Mouse (Mus musculus): ENCODE data around the gene St7. TPM values are rescaled to one million over a fixed set of nuclear protein-coding genes. Genes with fewer than 3 reads are reported as not detected.

The St7 gene
- polyA plus RNA-seq, 2 experiments, result 29.7 to 33.0 TPM

- H3K4me1 ChIP-seq (ENCODE audit: control insufficient read depth, insufficient read depth, low read length), result no peaks in the 10 kb centered on the region
- ATAC-seq (ENCODE audit: low FRiP score, low read depth) (no peak), DNase-seq (ENCODE audit: low spot score) (no peak)
- H3K9ac ChIP-seq (ENCODE audit: low read depth, low read length, severe bottlenecking), result no peak overlapping the region
- no peak for TF ChIP-seq POLR2A (IDR thresholded peaks at IDR 0.05; ENCODE audit: borderline replicate concordance, extremely low read depth, insufficient read depth, insufficient read length)
- no peaks in the 10 kb centered on the region for H3K27me3 ChIP-seq (ENCODE audit: control insufficient read depth, insufficient read depth, low read length)
- WGBS, result 71% methylated on average over 2 of the region's 2 CpGs
- no peak overlapping the region for H3K27ac ChIP-seq (replicated peaks; ENCODE audit: low read depth, low read length)
- H3K36me3 ChIP-seq (ENCODE audit: control insufficient read depth, insufficient read depth, low read length), result no peaks in the 10 kb centered on the region
- no peak overlapping the region for H3K4me3 ChIP-seq (replicated peaks; ENCODE audit: low read length)
- H3K4me2 ChIP-seq (replicated peaks; ENCODE audit: low read depth, low read length, severe bottlenecking), result no peak overlapping the region
- no peaks in the 10 kb centered on the region for H3K9me3 ChIP-seq (ENCODE audit: control insufficient read depth, low read length)
Measured at GRCm38 (mm10) chr6:17677008-17677407, 15.7 kb upstream of the St7 start.

GRCm38 (mm10) chr6:17680266-17680925 lies 12.3 kb upstream of the St7 start:
- TF ChIP-seq POLR2A (IDR thresholded peaks at IDR 0.05; ENCODE audit: borderline replicate concordance, extremely low read depth, insufficient read depth, insufficient read length), result no peak
- no peak overlapping the region for H3K27ac ChIP-seq (replicated peaks; ENCODE audit: low read depth, low read length)

GRCm38 (mm10) chr6:17681810-17682209 lies 10.9 kb upstream of the St7 start:
- Histone ChIP-seq H3K9me3 (ENCODE audit: control insufficient read depth, low read length) (no peaks in the 10 kb centered on the region), H3K4me1 (ENCODE audit: control insufficient read depth, insufficient read depth, low read length) (no peaks in the 10 kb centered on the region), H3K27ac (replicated peaks; ENCODE audit: low read depth, low read length) (no peak overlapping the region), H3K4me3 (replicated peaks; ENCODE audit: low read length) (no peak overlapping the region), H3K27me3 (ENCODE audit: control insufficient read depth, insufficient read depth, low read length) (no peaks in the 10 kb centered on the region), H3K36me3 (ENCODE audit: control insufficient read depth, insufficient read depth, low read length) (no peaks in the 10 kb centered on the region), H3K9ac (ENCODE audit: low read depth, low read length, severe bottlenecking) (no peak overlapping the region), H3K4me2 (replicated peaks; ENCODE audit: low read depth, low read length, severe bottlenecking) (no peak overlapping the region)
- DNase-seq (ENCODE audit: low spot score) (no peak), ATAC-seq (ENCODE audit: low FRiP score, low read depth) (no peak)
- no peak for TF ChIP-seq POLR2A (IDR thresholded peaks at IDR 0.05; ENCODE audit: borderline replicate concordance, extremely low read depth, insufficient read depth, insufficient read length)
- 98% methylated on average over 8 of the region's 8 CpGs for WGBS

More at GRCm38 (mm10) chr6:17680266-17680925, 12.3 kb upstream of the St7 start:
- no peak overlapping the region for H3K4me2 ChIP-seq (replicated peaks; ENCODE audit: low read depth, low read length, severe bottlenecking)
- no peak overlapping the region for H3K9ac ChIP-seq (ENCODE audit: low read depth, low read length, severe bottlenecking)
- ATAC-seq (ENCODE audit: low FRiP score, low read depth) (no peak), DNase-seq (ENCODE audit: low spot score) (no peak)
- no peaks in the 10 kb centered on the region for H3K4me1 ChIP-seq (ENCODE audit: control insufficient read depth, insufficient read depth, low read length)
- no peaks in the 10 kb centered on the region for H3K36me3 ChIP-seq (ENCODE audit: control insufficient read depth, insufficient read depth, low read length)
- H3K9me3 ChIP-seq (ENCODE audit: control insufficient read depth, low read length), result no peaks in the 10 kb centered on the region
- H3K4me3 ChIP-seq (replicated peaks; ENCODE audit: low read length), result no peak overlapping the region
- no peaks in the 10 kb centered on the region for H3K27me3 ChIP-seq (ENCODE audit: control insufficient read depth, insufficient read depth, low read length)
- WGBS, result 78% methylated on average over 6 of the region's 6 CpGs

- H3K4me1 ChIP-seq (ENCODE audit: control insufficient read depth, insufficient read depth, low read length), result no peaks in the 10 kb centered on the region
- TF ChIP-seq POLR2A (IDR thresholded peaks at IDR 0.05; ENCODE audit: borderline replicate concordance, extremely low read depth, insufficient read depth, insufficient read length), result no peak
- H3K27me3 ChIP-seq (ENCODE audit: control insufficient read depth, insufficient read depth, low read length), result no peaks in the 10 kb centered on the region
- H3K4me3 ChIP-seq (replicated peaks; ENCODE audit: low read length), result no peak overlapping the region
- H3K27ac ChIP-seq (replicated peaks; ENCODE audit: low read depth, low read length), result no peak overlapping the region
- ATAC-seq (ENCODE audit: low FRiP score, low read depth), result no peak
- H3K4me2 ChIP-seq (replicated peaks; ENCODE audit: low read depth, low read length, severe bottlenecking), result no peak overlapping the region
- 83% methylated on average over 5 of the region's 5 CpGs for WGBS
- no peak overlapping the region for H3K9ac ChIP-seq (ENCODE audit: low read depth, low read length, severe bottlenecking)
- no peaks in the 10 kb centered on the region for H3K36me3 ChIP-seq (ENCODE audit: control insufficient read depth, insufficient read depth, low read length)
- H3K9me3 ChIP-seq (ENCODE audit: control insufficient read depth, low read length), result no peaks in the 10 kb centered on the region
- DNase-seq (ENCODE audit: low spot score), result no peak
Measured at GRCm38 (mm10) chr6:17688676-17689075, 4.1 kb upstream of the St7 start.

- no peaks in the 10 kb centered on the region for H3K4me1 ChIP-seq (ENCODE audit: control insufficient read depth, insufficient read depth, low read length)
- DNase-seq (ENCODE audit: low spot score) (peak; percentile 71), ATAC-seq (ENCODE audit: low FRiP score, low read depth) (peak; percentile 82)
- 0 out of 2 replicates have a peak, but pooled peaks have one; percentile 24 for TF ChIP-seq POLR2A (IDR thresholded peaks at IDR 0.05; ENCODE audit: borderline replicate concordance, extremely low read depth, insufficient read depth, insufficient read length)
- H3K27ac ChIP-seq (replicated peaks; ENCODE audit: low read depth, low read length), result peak overlapping the region; percentile 95
- peak overlapping the region; percentile 81 for H3K4me3 ChIP-seq (replicated peaks; ENCODE audit: low read length)
- WGBS, result 4% methylated on average over 51 of the region's 97 CpGs
- no peaks in the 10 kb centered on the region for H3K27me3 ChIP-seq (ENCODE audit: control insufficient read depth, insufficient read depth, low read length)
- H3K36me3 ChIP-seq (ENCODE audit: control insufficient read depth, insufficient read depth, low read length), result no peaks in the 10 kb centered on the region
- no peaks in the 10 kb centered on the region for H3K9me3 ChIP-seq (ENCODE audit: control insufficient read depth, low read length)
- peak overlapping the region; percentile 67 for H3K4me2 ChIP-seq (replicated peaks; ENCODE audit: low read depth, low read length, severe bottlenecking)
- peak overlapping the region; percentile 98 for H3K9ac ChIP-seq (ENCODE audit: low read depth, low read length, severe bottlenecking)
Measured at GRCm38 (mm10) chr6:17693726-17694549, 1.2 kb downstream of the St7 start.

Data from limb, embryonic 14.5 days (tissue).